Mouse (Mus musculus): ENCODE measurements around the gene 2300002M23Rik. TPM values are rescaled to one million over a fixed set of nuclear protein-coding genes. Genes with fewer than 3 reads are reported as not detected.

The 2300002M23Rik gene
- total RNA-seq (2022) = not detected

- no peak for DNase-seq (ENCODE audit: low spot score)
Observed at GRCm38 (mm10) chr17:35567150-35567549, at the start of gene 2300002M23Rik. Gene 2300002M23Rik (plus strand): TSS chr17:35567450.

GRCm38 (mm10) chr17:35517526-35517925, 49.7 kb upstream of the 2300002M23Rik start:
- no peak for DNase-seq (ENCODE audit: low spot score)

DNA sequence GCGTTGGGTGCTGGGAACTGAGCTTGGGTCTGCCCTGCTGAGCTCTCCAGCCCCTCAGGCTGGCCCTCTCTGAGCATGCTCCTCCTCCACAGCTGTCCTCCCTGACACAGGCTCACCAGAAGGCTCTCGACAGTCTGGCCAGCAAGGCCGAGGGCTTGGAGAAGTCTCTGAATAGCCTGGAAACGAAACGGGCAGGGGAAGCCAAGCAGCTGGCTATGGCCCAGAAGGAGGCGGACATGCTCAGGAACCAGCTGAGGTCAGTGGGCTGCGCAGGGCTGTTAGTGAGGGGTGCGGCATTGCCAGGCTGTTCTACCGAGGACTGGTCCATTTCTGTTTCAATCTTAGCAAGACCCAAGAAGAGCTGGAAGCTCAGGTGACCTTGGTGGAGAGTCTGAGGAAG, 42.9 kb upstream of the 2300002M23Rik start:
- DNase-seq (ENCODE audit: low spot score) = no peak

DNA sequence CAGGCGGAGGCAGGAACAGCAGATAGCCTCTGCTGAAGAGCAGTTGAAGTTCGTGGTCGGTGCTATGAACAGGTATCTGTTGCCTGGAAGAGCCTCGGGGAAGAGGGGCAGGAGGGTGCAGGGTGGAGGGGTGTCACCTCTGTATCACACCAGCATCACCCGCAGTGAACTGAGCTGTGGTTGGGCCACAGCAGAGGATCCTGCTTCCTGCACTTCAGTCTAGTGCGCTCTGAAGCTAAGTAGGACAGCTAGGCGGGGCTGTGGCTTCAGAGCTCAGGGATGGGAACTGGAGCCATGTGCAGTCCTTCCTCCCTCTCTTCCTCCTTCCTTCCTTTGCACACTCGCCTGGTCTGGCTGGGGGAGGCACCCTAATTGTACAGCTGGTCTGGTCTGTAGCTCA, 40.6 kb upstream of the 2300002M23Rik start:
- DNase-seq (ENCODE audit: low spot score) = no peak

- DNase-seq (ENCODE audit: low spot score) = no peak
Observed at GRCm38 (mm10) chr17:35532360-35532759, 34.9 kb upstream of the 2300002M23Rik start.

- no peak for DNase-seq (ENCODE audit: low spot score)
Observed at GRCm38 (mm10) chr17:35532901-35533300, 34.3 kb upstream of the 2300002M23Rik start, which contains the start of gene Psors1c2. Gene Psors1c2 (plus strand): TSS chr17:35533201.

DNA sequence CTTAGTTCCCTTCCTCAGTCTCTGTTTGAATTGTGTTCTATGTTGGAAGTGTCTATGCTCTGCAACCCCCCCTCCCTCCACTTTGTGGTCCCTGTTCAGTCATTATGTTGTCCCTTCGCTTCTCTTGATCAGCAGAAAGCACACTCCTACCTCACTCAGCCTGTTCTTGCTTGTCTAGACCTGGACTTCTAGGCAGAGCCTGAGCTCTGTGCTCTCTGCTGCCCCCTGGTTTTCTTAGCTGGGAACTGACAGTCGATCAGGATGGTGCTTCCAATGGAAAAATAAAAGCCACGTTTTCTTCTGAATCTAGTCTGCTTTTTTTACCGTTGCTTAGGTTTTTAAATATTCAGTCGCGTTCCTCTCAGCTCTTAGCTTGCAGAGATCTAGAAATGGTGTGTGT, 32.9 kb upstream of the 2300002M23Rik start:
- peak; percentile 67 for DNase-seq (ENCODE audit: low spot score)

- DNase-seq (ENCODE audit: low spot score) = no peak
Observed at GRCm38 (mm10) chr17:35537421-35537820, 29.8 kb upstream of the 2300002M23Rik start.

GRCm38 (mm10) chr17:35538476-35538875, 28.8 kb upstream of the 2300002M23Rik start:
- DNase-seq (ENCODE audit: low spot score) = no peak

DNA sequence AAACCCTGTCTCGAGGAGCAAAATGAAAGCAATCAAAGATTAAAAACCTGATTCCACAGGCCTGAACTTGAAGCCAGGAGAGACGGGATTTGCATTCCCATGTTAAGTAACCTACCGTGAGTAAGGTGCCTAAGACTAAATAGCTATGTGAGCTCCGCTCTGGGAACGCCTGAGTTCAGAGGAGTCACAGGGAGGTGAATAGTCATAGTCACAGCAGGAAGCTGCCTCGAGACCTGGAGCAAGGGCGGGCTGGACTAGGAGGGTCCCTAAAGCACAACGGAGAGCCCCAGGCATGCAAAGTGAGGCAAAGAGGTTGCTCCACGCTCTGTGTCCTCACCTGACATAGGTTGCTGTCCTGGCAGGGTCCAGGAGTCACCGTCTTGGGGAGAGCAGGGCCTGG, 27.7 kb upstream of the 2300002M23Rik start:
- no peak for DNase-seq (ENCODE audit: low spot score)

- no peak for DNase-seq (ENCODE audit: low spot score)
Observed at GRCm38 (mm10) chr17:35542761-35543411, 24.4 kb upstream of the 2300002M23Rik start.

GRCm38 (mm10) chr17:35543412-35543861, 23.8 kb upstream of the 2300002M23Rik start:
- DNase-seq (ENCODE audit: low spot score) = no peak

DNA sequence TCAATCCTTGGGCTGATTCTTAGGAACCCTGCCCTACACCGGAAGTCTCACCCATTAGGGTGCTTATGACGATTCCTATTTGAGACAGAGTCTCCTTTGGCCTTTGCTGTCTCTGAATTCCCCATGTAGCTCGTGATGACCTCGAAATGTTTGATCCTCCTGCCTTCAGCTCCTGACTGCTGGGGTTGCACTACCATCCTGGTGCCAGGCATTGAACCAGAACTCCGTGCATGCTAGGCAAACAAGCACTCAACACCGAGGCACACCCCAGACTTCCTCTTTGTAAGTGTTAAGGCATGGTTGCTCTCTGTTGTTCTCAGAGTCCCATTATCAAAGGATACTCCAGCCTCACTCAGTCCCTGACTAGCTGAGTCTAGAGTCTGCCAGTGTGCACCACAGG, 23.2 kb upstream of the 2300002M23Rik start:
- DNase-seq (ENCODE audit: low spot score) = no peak

GRCm38 (mm10) chr17:35544680-35545079, 22.6 kb upstream of the 2300002M23Rik start:
- DNase-seq (ENCODE audit: low spot score) = peak; percentile 23

- DNase-seq (ENCODE audit: low spot score) = no peak
Observed at GRCm38 (mm10) chr17:35547465-35547864, 19.8 kb upstream of the 2300002M23Rik start.

DNA sequence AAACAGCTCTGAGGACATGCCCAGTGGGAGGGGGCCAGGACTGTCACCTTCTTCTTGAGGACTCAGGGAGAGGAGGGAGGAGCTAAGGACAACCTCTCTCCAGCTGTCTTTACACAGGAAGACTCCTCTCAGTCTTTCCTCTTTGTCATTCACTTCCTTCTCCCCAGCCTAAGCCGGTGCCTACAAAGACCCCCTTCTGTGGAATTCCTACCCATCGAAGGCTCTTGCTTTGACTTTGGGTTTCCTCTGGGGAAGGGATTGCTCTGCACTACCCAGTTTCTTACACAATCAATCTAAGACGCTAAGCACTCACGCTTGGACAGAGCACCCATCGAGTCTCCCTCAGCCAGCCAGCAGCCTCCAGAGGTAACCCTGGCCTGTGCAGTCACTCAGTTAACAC, 18.6 kb upstream of the 2300002M23Rik start:
- DNase-seq (ENCODE audit: low spot score) = no peak

- DNase-seq (ENCODE audit: low spot score) = peak; percentile 79
Observed at GRCm38 (mm10) chr17:35549437-35550142, 17.7 kb upstream of the 2300002M23Rik start.

DNA sequence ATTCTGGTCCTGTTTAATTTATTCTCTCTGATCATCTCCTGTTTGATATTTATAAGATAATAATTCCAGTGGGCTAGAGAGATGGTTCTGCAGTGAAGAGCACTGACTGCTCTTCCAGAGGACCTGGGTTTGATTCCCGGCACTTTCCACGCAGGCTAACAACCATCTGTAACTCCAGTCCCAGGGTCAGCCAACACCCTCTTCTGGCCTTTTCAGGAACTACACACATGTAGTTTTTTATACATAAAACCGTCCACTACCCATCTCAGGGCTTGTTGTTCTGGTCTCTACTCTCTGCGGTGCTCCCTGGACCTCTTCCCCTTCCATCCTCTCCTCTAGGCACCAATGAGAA, 17.1 kb upstream of the 2300002M23Rik start:
- DNase-seq (ENCODE audit: low spot score) = no peak

GRCm38 (mm10) chr17:35550871-35551270, 16.4 kb upstream of the 2300002M23Rik start:
- DNase-seq (ENCODE audit: low spot score) = no peak

- no peak for DNase-seq (ENCODE audit: low spot score)
Observed at GRCm38 (mm10) chr17:35551881-35552414, 15.3 kb upstream of the 2300002M23Rik start, which contains the start of gene Cdsn. Gene Cdsn (plus strand): TSS chr17:35552128.

GRCm38 (mm10) chr17:35554321-35554720, 12.9 kb upstream of the 2300002M23Rik start:
- no peak for DNase-seq (ENCODE audit: low spot score)

DNA sequence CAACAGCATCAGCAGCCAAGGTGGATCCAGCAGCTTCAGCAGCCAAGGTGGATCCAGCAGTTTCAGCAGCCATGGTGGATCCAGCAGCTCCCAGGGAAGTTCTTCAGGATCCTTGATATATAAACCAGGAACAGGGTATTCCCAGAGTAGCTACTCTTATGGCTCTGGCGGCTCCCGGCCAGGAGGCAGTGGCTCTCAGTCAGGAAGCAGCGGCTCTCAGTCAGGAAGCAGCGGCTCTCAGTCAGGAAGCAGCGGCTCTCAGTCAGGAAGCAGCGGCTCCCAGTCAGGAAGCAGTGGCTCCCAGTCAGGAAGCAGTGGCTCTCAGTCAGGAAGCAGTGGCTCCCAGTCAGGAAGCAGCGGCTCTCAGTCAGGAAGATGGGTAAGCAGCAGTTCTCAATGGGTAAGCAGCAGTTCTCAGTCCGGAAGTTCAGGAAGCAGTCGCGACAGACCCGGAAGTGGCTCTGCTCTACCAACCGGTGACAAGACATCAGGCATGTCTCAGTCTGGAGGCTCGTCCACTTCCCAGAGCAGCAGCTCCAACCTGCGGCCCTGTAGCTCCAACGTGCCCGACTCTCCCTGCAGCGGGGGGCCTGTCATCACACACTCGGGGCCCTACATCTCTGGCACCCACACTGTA, 12.4 kb upstream of the 2300002M23Rik start:
- DNase-seq (ENCODE audit: low spot score) = no peak

All from heart, adult 8-10 months (tissue).